Mouse (Mus musculus): ENCODE data around the gene Galk2. TPM values are rescaled to one million over a fixed set of nuclear protein-coding genes. Genes with fewer than 3 reads are reported as not detected.

Gene Galk2
- total and polyA plus RNA-seq, 3 experiments = 8.9 to 10.1 (median 10.1) TPM

GRCm38 (mm10) chr2:125917297-125917679 lies 58.4 kb downstream of the Galk2 start:
- no peak for TF ChIP-seq POLR2A (IDR thresholded peaks at IDR 0.05; ENCODE audit: insufficient read depth, low read depth, low read length)
- no peak for TF ChIP-seq CTCF (IDR thresholded peaks at IDR 0.05)
- no peak for TF ChIP-seq EP300 (IDR thresholded peaks at IDR 0.05; ENCODE audit: insufficient read depth, low read depth, low read length)
- Histone ChIP-seq H3K36me3 (ENCODE audit: control insufficient read depth, insufficient read depth, low read length) (no peaks in the 10 kb centered on the region), H3K4me1 (ENCODE audit: control insufficient read depth, insufficient read depth, low read length) (no peaks in the 10 kb centered on the region), H3K79me2 (replicated peaks; ENCODE audit: control insufficient read depth, insufficient read depth, low read length) (no peaks in the 10 kb centered on the region), H3K27me3 (ENCODE audit: control insufficient read depth, insufficient read depth, low read length) (no peaks in the 10 kb centered on the region), H3K27ac (no peak overlapping the region), H3K4me3 (no peak overlapping the region), H3K9ac (ENCODE audit: low read depth, low read length) (no peak overlapping the region)
- intact Hi-C loops (cut with DNase I) = no loop called here
- 97% methylated on average over 3 of the region's 3 CpGs for WGBS
- no peak for DNase-seq

DNA sequence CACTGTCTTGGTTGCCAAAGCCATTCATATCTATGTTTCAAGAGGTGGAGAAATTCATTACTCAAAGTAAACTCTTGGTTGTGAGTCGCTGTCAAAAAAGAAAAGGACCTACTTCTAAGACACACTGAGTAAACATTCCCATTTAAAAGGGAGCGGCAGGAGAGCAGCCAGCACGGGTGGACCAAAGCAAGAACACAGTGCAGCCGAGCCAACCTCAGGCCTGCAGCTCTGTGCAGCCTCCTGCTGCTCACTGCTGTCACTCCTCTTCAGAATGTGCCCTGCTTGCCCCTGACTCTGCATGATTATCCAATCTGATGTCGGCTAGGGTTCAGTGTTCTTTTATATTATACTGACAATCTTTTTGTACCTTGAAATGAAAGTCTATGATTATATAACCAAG lies 62.4 kb downstream of the Galk2 start:
- WGBS = 85% methylated on average over 5 of the region's 5 CpGs
- no peak for DNase-seq
- H3K4me1 ChIP-seq (ENCODE audit: control insufficient read depth, insufficient read depth, low read length) = peaks cover 2% of the 10 kb centered on the region
- no peak overlapping the region for H3K4me3 ChIP-seq
- no peaks in the 10 kb centered on the region for H3K36me3 ChIP-seq (ENCODE audit: control insufficient read depth, insufficient read depth, low read length)
- H3K9ac ChIP-seq (ENCODE audit: low read depth, low read length) = no peak overlapping the region
- intact Hi-C loops (cut with DNase I) = no loop called here
- no peaks in the 10 kb centered on the region for H3K79me2 ChIP-seq (replicated peaks; ENCODE audit: control insufficient read depth, insufficient read depth, low read length)
- TF ChIP-seq CTCF (IDR thresholded peaks at IDR 0.05) = no peak
- no peak for TF ChIP-seq POLR2A (IDR thresholded peaks at IDR 0.05; ENCODE audit: insufficient read depth, low read depth, low read length)
- TF ChIP-seq EP300 (IDR thresholded peaks at IDR 0.05; ENCODE audit: insufficient read depth, low read depth, low read length) = no peak
- no peaks in the 10 kb centered on the region for H3K27me3 ChIP-seq (ENCODE audit: control insufficient read depth, insufficient read depth, low read length)
- no peak overlapping the region for H3K27ac ChIP-seq

DNA sequence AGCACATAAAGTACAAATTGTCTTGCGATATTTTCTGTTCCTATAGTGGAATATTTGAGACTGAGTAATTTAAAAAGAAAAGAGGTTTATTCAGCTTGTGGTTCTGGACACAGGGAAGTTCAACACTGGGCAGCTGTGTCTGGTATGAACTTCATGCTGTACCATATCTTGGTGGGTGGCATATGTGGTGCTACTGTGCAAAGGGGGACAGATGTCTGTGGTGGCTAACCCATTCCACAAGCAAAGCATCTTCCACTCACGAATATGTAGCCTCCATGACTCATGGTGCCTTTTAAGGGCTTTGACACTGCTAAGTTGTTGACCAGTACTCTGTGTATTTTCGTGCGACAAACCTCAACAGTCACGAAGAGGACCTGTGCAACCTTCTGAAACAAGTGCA lies 63.2 kb downstream of the Galk2 start:
- Histone ChIP-seq H3K36me3 (ENCODE audit: control insufficient read depth, insufficient read depth, low read length) (no peaks in the 10 kb centered on the region), H3K4me3 (no peak overlapping the region), H3K27ac (no peak overlapping the region), H3K79me2 (replicated peaks; ENCODE audit: control insufficient read depth, insufficient read depth, low read length) (no peaks in the 10 kb centered on the region), H3K27me3 (ENCODE audit: control insufficient read depth, insufficient read depth, low read length) (no peaks in the 10 kb centered on the region), H3K9ac (ENCODE audit: low read depth, low read length) (no peak overlapping the region), H3K4me1 (ENCODE audit: control insufficient read depth, insufficient read depth, low read length) (peaks cover 2% of the 10 kb centered on the region)
- TF ChIP-seq POLR2A (IDR thresholded peaks at IDR 0.05; ENCODE audit: insufficient read depth, low read depth, low read length) (no peak), CTCF (IDR thresholded peaks at IDR 0.05) (no peak), EP300 (IDR thresholded peaks at IDR 0.05; ENCODE audit: insufficient read depth, low read depth, low read length) (no peak)
- intact Hi-C loops (cut with DNase I) = no loop called here
- 93% methylated on average over 5 of the region's 5 CpGs for WGBS
- DNase-seq = no peak

DNA sequence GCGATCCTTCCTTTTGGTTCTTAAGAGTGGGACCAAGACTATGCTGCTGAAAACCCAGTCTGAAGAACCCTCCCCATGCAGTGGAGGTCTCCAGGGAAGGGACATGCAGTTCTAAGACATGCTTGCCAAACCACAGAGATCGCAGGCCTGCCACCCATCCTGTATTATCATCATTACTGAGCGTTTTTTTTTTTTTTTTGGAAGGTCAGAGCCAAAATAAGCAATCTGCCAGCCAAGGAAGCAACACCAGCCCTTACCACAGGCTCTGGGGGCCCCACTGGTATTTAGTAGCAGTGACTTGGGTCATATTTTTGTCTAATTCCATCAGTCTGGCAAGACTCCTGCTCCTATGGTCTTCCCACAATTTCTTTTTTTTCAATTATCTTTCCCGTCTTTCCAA lies 64.0 kb downstream of the Galk2 start:
- Histone ChIP-seq H3K27me3 (ENCODE audit: control insufficient read depth, insufficient read depth, low read length) (no peaks in the 10 kb centered on the region), H3K36me3 (ENCODE audit: control insufficient read depth, insufficient read depth, low read length) (no peaks in the 10 kb centered on the region), H3K79me2 (replicated peaks; ENCODE audit: control insufficient read depth, insufficient read depth, low read length) (no peaks in the 10 kb centered on the region), H3K4me3 (no peak overlapping the region), H3K4me1 (ENCODE audit: control insufficient read depth, insufficient read depth, low read length) (peaks cover 2% of the 10 kb centered on the region), H3K9ac (ENCODE audit: low read depth, low read length) (no peak overlapping the region), H3K27ac (no peak overlapping the region)
- DNase-seq = peak in 1 of 2 experiments; percentile 34
- WGBS = 46% methylated on average over 4 of the region's 4 CpGs
- TF ChIP-seq EP300 (IDR thresholded peaks at IDR 0.05; ENCODE audit: insufficient read depth, low read depth, low read length) (no peak), CTCF (IDR thresholded peaks at IDR 0.05) (no peak), POLR2A (IDR thresholded peaks at IDR 0.05; ENCODE audit: insufficient read depth, low read depth, low read length) (no peak)
- intact Hi-C loops (cut with DNase I) = no loop called here

DNA sequence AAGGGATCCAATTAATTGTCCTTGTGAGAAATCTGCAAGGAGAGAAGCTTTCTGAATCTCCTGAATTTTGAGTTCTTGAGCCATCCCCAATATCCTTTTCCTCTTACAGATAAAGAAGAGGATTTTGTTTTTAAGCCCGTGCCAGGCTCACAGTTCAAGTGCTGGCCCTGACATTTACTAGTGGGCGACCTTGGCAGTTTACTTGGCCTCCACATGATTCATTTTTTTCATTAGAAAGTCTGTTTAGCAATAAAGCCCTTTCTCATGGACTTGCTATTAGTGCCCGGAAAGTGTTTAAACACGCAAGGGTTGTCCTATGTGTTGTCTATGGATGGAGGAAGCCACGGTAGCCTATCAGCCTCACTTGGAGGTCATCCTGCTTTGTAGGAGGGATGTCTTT lies 64.4 kb downstream of the Galk2 start:
- DNase-seq = no peak
- no peak overlapping the region for H3K9ac ChIP-seq (ENCODE audit: low read depth, low read length)
- peaks cover 2% of the 10 kb centered on the region for H3K4me1 ChIP-seq (ENCODE audit: control insufficient read depth, insufficient read depth, low read length)
- H3K27ac ChIP-seq = no peak overlapping the region
- H3K27me3 ChIP-seq (ENCODE audit: control insufficient read depth, insufficient read depth, low read length) = no peaks in the 10 kb centered on the region
- H3K79me2 ChIP-seq (replicated peaks; ENCODE audit: control insufficient read depth, insufficient read depth, low read length) = no peaks in the 10 kb centered on the region
- intact Hi-C loops (cut with DNase I) = no loop called here
- TF ChIP-seq EP300 (IDR thresholded peaks at IDR 0.05; ENCODE audit: insufficient read depth, low read depth, low read length) (no peak), CTCF (IDR thresholded peaks at IDR 0.05) (no peak), POLR2A (IDR thresholded peaks at IDR 0.05; ENCODE audit: insufficient read depth, low read depth, low read length) (no peak)
- 69% methylated on average over 5 of the region's 5 CpGs for WGBS
- H3K4me3 ChIP-seq = no peak overlapping the region
- H3K36me3 ChIP-seq (ENCODE audit: control insufficient read depth, insufficient read depth, low read length) = no peaks in the 10 kb centered on the region

DNA sequence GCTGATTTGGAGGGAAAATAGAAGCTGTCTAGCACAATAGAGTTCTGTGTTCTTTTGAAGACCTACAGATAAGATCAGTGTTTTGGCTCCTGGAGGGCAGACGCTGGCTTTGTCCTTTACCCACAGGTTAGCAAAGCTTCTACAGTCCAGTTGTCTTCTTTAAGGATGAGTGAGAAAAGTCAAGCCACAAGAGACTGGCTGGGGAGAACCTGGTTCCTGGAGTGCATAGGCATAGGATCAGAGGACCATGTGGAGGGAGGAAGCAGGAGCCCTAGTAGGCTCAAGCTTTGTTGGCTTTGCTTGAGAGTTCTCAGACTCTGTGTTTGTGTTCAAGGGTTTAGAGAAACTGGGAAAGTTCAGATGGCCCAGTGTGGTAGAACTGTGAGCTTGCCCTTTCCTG lies 65.6 kb downstream of the Galk2 start:
- Histone ChIP-seq H3K27ac (no peak overlapping the region), H3K4me1 (ENCODE audit: control insufficient read depth, insufficient read depth, low read length) (peaks cover 2% of the 10 kb centered on the region), H3K9ac (ENCODE audit: low read depth, low read length) (no peak overlapping the region), H3K36me3 (ENCODE audit: control insufficient read depth, insufficient read depth, low read length) (no peaks in the 10 kb centered on the region), H3K27me3 (ENCODE audit: control insufficient read depth, insufficient read depth, low read length) (no peaks in the 10 kb centered on the region), H3K4me3 (no peak overlapping the region), H3K79me2 (replicated peaks; ENCODE audit: control insufficient read depth, insufficient read depth, low read length) (no peaks in the 10 kb centered on the region)
- TF ChIP-seq POLR2A (IDR thresholded peaks at IDR 0.05; ENCODE audit: insufficient read depth, low read depth, low read length) = no peak
- TF ChIP-seq EP300 (IDR thresholded peaks at IDR 0.05; ENCODE audit: insufficient read depth, low read depth, low read length) = no peak
- no peak for TF ChIP-seq CTCF (IDR thresholded peaks at IDR 0.05)
- DNase-seq = no peak
- 59% methylated on average over 1 of the region's 1 CpGs for WGBS
- intact Hi-C loops (cut with DNase I) = no loop called here

All from heart, adult 2 months (tissue).